Mouse (Mus musculus): ENCODE measurements around the gene E130116L18Rik.

- TF ChIP-seq CTCF (IDR thresholded peaks at IDR 0.05; ENCODE audit: low read depth), result no peak
- no peak for TF ChIP-seq EP300 (IDR thresholded peaks at IDR 0.05; ENCODE audit: low read depth)
Measured at GRCm38 (mm10) chr5:25254491-25254890, 31.5 kb upstream of the E130116L18Rik start.

All from heart, postnatal 0 days (tissue).